Mouse (Mus musculus): ENCODE measurements around the gene Rab3a.

Rab3a gene

GRCm38 (mm10) chr8:70742981-70743655 lies 11.4 kb upstream of the Rab3a start:
- peak; percentile 21 for DNase-seq

- peak; percentile 62 for DNase-seq
Measured at GRCm38 (mm10) chr8:70743656-70744590, 10.6 kb upstream of the Rab3a start.

- DNase-seq = peak; percentile 4
Measured at GRCm38 (mm10) chr8:70744806-70745205, 9.7 kb upstream of the Rab3a start.

- DNase-seq = peak; percentile 4
Measured at GRCm38 (mm10) chr8:70745691-70746220, 8.7 kb upstream of the Rab3a start.

- no peak for DNase-seq
Measured at GRCm38 (mm10) chr8:70746676-70747075, 7.8 kb upstream of the Rab3a start.

- DNase-seq = peak; percentile 3
Measured at GRCm38 (mm10) chr8:70747211-70747890, 7.1 kb upstream of the Rab3a start.

- peak; percentile 5 for DNase-seq
Measured at GRCm38 (mm10) chr8:70748246-70749096, 6.0 kb upstream of the Rab3a start.

GRCm38 (mm10) chr8:70749097-70749674 lies 5.3 kb upstream of the Rab3a start:
- DNase-seq = peak; percentile 8

GRCm38 (mm10) chr8:70750128-70750680 lies 4.3 kb upstream of the Rab3a start:
- peak; percentile 11 for DNase-seq

GRCm38 (mm10) chr8:70752000-70752764 lies 2.3 kb upstream of the Rab3a start:
- DNase-seq = peak; percentile 84

GRCm38 (mm10) chr8:70753151-70753550 lies 1.3 kb upstream of the Rab3a start:
- peak; percentile 87 for DNase-seq

- DNase-seq = peak; percentile 85
Measured at GRCm38 (mm10) chr8:70754871-70755660, 587 bp downstream of the Rab3a start.

- DNase-seq = peak; percentile 14
Measured at GRCm38 (mm10) chr8:70755661-70756475, 1.4 kb downstream of the Rab3a start.

- no peak for DNase-seq
Measured at GRCm38 (mm10) chr8:70756476-70757040, 2.1 kb downstream of the Rab3a start.

- peak; percentile 42 for DNase-seq
Measured at GRCm38 (mm10) chr8:70757523-70758307, 3.2 kb downstream of the Rab3a start.

- DNase-seq = peak; percentile 11
Measured at GRCm38 (mm10) chr8:70758308-70758615, 3.8 kb downstream of the Rab3a start.

Data from right cerebral cortex, postnatal 14 days (tissue).